Mouse (Mus musculus) layer of hippocampus, adult 9-10 months (tissue): ENCODE results near the gene Phf12.

Experiments used
- DNase-seq: peaks from one replicate; pipeline ENCODE4 v3.0.0; 2022; ENCODE audit warnings: low spot score

Gene Phf12

DNA sequence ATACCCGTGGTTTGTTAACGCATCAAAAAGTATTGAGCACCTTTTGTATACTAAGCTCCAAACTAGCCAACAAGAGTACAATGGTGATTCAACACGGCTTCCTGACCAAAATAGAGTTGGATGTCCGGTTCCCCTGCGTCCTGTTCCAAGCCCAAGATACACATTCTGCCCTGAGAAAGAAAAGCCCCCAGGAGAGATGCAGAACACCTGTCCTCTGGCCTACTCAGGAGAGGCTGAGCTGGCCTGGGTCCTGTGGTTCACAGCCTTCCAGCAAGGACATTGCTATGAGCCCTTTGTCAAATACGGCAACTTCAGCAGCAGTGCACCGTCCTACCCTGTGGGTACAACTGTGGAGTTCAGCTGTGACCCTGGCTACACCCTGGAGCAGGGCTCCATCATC lies 9.0 kb upstream of the Phf12 start:
- no peak for DNase-seq

DNA sequence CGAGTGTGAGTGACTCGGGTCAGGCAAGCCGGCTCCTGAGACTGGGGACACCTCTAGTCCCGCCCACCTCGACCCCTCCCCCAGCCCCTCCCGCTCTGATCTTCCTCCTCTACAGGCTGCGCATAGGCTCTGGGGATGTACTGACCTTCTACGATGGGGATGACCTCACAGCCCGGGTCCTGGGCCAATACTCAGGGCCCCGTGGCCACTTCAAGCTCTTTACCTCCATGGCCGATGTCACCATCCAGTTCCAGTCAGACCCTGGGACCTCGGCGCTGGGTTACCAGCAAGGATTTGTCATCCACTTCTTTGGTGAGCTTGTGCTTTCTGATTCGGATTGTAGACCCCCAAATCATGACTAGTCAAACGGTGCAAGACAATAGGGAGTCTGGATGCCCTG lies 8.2 kb upstream of the Phf12 start:
- no peak for DNase-seq

DNA sequence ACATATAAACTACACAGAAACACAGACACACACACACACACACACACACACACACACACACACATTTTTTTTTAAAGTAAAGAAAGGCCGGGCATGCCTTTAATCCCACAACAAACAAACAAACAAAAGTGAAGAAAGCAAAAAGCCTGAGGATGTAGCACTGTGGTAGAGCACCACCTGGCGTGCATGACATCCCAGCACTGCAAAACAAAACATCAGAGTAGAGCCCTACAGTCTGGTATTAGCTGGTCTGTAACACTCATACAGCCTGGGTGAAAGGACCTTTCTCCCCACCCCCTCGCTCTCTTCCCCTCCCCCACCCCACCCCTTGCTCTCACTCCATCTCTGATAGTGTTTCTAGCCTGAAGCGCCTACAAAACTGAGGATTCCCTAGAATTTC lies 6.7 kb upstream of the Phf12 start:
- no peak for DNase-seq

DNA sequence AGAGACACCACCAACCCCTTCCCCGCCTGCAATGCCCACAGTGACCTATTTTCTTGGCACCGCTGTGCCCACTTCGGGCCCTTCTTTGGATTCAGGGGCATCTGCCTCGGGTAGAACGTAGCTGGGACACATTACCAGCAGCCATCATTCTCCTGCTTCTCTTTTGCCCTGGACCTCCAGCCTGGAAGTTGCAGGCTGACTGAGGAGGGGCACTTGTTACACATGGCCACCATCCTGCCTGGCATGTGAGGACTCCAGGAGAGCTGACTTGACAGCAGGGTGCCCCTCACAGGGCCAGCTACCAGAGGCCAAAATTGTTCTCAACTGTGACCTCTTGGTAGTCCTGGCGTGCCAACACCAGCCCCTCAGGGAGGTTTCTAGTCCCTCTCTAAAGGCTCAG lies 4.4 kb upstream of the Phf12 start:
- no peak for DNase-seq

DNA sequence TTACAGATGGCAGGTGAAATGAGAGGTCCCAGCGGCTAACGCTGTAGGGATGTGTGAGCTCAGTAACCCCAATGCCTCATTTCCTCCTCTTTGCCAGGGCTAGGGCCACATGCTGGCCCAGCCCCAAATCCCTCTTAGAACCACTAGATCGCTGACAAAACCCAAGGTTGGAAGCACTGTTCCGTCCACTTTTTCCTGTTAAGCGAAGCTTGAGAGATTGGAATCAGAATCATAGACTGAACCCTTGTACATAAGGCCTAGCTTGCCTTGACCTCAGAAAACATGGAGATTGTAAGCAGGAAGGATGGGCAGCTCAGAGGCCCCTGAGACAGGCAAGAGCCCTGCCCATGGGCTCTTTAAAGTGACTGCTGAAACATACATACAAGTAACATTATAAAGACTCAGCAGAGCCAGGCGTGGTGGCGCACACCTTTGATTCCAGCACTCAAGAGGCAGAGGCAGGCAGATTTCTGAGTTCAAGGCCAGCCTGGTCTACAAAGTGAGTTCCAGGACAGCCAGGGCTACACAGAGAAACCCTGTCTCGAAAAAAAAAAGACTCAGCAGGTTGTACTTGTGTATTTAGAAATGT lies 3.2 kb upstream of the Phf12 start:
- DNase-seq, result no peak

DNA sequence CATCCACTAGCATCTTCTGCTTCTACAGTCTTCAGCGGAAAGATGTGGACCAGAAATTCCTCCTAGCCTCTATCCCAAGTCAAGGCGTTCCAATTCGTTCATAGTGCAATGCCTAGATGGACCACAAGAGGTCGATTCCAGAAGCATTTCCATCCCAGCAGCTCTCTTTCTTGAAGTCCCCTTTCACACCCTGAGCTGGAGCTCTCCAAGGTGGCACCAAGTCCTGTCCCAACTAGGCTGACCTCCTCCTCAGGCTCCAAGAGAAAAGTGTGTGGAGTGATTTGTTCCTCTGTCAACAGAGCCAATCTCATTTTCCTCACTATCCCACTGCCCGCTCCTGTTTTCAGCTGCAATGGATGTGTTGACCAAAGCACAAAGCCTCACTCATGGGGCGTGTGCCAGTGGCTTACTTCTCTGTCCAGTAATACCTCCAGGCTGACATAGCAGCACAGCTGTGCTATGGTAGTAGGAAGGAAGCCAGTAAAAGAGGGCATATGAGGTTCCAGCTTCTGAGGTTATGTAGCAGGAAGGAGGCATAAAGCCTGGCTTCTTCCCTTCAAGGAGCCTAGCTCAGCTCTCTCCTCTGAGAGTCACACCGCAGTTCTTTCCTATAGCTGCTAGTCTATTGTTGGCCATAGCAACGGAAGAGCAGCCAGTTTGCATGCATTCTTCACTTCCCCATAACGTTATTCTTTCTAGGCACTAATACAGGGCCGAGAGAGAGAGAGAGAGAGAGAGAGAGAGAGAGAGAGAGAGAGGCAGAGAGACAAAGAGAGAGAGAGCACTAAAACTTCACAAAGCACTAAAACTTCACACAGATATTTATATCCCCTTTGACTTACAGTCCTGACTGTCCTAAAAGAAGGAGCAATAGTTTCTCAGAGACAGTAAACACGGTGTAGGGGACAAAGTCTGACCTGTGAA lies 2.0 kb upstream of the Phf12 start:
- DNase-seq, result peak; percentile 42

DNA sequence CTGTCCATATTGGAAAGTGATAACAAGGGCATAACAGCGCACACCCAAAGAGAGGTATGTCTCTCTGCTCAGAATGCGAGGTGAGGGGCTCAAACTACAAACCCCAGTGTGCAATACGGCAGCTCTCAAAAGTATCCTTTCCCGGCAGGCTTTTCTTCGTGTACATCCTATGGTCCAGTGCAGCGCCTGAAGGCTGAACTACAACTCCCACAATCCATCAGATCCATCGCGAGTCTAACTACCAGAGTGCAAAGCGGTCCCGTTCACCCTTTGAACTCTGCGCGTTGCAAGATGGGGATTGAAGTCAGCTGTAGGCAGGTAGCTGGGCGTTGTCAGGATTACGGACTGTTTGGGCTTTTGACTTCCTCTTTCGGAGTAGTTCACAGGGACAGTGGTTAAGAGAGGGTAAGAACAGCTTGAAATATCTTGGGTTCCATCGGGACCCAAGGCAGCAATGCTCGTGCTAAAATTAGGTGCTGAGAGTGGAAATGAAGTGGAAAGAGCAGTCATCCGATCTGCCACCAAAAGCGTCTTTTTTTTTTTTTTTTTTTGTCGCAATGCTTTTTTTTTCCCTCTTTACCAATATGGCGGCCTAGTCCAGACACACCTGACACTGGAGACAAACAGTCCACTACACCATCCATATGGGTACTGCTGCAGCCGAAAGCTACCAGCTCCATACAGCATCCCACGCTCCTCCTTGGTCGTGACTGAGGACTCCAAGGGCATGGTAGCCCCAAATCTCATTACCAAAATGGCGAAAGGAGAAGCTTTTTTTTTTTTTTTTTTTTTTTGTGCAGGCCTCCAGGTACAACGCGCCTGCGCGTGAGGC lies 729 bp upstream of the Phf12 start:
- DNase-seq, result peak; percentile 99

DNA sequence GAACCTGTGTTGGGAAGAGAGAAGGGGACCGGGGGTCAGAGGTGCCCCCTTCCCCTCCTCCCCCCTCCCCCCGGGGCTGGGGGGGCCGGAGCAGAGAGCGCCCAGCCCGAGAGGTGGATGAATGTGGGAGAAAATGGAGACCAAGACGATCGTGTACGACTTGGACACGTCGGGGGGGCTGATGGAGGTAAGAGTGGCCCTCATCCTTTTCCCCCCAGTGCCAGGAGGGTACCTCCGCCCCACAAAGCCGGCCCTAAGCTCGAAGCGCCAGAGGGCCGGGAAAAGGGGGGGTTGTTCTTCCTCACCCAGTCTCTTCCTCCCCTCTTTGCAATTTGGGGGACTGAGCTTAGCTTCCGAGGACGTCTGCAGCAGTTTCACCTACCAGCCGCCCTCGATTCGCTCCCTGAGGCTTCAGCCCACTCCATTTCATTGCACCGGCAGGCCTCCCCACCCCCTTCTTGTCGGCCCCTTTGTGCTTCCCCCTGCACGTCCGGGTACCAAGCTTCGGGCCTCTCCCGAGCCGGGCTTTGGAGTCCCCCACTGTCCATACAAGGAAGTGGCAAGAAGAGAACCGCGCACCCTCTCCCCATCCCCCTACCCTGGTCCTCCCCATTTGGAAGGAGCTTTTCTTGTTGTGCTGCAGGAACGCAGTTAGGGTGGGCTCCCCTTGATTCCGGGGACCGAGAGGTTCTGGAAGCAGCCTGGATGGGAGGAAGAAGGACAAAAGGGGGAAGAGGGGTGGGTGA lies 810 bp downstream of the Phf12 start:
- DNase-seq, result no peak

DNA sequence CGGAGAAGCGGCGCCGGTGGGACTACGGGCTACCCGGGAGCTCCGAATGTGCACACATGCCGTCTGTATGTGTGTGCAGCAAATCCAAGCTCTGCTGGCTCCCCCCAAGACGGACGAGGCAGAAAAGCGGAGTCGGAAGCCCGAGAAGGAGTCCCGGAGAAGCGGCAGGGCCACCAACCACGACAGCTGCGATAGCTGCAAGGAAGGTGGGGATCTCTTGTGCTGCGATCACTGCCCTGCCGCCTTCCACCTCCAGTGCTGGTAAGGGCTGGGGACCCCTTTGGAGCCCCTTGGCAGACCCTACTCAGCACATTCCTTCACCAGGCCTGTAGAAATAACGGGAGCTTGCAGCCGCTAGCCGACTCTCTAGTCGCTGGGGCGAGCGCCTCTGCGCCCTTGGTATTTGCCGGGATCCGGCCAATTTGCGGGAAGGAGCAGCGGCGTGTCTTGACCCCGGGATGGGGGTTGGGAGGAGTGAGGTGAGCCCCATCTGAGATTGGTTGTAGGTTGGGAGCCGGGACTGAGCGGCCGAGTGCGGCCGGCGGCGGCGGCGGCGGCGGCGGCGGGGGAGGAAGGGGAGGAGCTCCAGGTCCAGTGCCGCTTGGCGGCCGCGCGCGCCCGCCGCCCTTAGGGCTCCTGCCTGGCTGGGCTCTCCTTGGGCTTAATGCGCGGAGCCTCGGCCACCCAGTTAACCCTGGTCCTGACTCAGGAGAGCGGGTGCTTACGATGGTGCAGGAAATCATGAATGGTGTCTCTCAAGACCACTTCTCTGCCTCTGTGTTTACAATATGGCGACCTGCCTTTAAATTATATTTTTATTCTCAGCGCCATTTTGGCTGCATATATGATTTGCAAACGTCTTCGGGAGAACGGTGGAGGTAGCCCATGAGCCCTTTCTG lies 1.6 kb downstream of the Phf12 start:
- DNase-seq, result peak; percentile 32

DNA sequence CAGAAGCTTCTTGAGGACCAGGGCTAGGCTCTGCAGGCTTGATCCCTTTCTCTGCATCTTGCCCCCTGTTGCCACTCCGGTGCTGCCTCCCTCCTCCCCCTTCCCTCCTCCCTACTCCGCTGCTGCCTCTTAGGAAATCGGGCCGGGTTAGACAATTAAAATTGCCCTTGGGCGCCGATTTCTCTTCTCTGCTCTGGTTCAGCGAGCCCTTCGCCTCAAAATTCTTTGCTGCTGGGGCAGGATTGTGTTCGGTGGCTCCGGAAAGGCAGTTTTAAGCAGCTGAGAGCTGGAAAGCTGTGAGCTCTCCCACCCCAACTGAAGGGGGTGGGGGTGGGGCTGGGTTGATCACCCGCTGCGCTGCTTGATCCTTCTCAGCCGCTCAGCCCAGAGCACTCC lies 2.3 kb downstream of the Phf12 start:
- no peak for DNase-seq

DNA sequence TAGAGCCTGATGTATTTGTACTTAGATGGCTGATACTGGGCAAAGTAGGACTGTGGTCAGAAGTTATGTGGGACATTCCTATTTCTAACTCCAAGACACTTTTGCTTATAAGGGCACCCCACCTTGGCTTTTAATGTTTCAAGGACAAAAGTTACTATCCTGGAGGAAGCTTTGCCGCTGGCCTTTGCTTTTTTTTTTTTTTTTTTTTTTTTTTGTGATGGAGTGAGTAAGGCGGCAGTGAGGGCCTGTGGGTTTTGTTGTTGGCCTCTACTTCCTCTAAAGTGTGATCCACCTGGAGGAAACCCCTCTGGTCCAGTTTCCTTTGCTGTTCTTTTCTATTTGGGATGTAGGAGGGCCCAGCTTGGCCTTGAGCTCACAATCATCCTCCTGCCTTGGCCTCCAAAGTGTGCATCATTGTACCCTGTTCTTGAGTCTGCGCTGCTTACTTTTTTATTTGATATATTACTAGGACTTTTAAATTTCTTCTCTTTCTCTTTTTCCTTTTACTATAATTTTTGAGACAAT lies 3.0 kb downstream of the Phf12 start:
- DNase-seq, result no peak

DNA sequence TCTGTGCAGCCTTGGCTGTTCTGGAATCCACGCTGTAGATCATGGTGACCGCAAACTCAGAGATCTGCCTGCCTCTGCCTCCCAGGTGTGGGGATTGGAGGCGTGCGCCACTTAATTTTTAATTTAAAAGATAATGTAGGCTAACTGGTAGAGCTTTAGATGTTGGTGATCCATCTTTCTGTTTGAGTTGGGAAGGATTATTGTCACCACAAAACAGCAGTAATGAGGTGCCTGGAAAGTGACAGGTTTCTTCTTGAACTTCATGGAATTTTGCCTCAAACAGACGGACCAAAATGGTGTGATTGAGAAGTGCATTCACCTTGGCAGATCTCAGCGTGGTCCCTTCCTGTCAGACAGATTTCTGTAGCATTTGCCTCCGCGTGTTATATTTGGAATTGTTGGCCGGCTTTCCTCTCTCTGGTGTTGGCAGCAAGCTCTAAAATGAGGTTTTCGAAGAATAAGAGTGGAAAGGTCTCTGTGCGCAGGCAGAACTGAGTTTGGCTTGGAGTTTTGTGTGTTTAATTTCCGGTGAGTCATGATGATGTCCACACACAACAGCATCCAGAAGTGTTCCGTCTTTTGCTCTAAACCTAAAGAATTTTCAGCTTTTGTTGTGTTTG lies 6.6 kb downstream of the Phf12 start:
- no peak for DNase-seq

DNA sequence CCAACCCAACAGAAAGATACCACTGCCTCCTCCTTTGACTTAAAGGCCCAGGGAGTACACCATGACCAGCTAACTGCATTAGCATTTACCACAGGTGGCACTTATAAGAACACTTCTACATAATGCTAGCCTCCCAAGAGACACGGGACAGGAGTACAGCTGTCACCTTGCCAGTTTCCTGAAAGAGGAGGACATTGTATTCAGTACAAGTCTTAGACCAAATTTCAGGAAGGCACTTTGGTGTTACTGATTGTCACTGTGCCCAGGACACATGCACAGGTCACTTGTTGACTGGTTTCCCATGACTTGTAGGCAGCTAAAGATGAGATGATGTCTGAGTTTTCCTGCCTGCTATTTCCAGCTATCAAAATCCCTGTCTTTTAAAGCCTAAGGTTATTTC lies 13.0 kb downstream of the Phf12 start:
- DNase-seq, result no peak

DNA sequence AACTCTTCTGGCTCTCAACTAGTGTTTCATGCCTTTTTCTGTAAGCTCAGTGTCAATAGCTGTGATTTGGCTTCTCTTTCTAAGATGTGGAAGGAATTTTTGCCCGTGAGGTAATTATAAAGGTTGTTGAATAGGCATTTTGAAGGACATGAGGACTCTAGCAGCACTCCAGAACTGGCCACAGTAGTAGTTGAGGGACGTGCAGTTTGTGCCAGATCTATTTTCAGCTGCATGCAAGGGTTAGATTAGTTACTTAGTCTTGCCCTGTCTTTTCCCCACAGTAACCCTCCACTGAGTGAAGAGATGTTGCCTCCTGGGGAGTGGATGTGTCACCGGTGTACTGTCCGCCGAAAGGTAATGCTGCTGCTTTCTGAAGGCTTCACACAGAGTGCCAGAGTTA lies 23.9 kb downstream of the Phf12 start:
- DNase-seq, result no peak

DNA sequence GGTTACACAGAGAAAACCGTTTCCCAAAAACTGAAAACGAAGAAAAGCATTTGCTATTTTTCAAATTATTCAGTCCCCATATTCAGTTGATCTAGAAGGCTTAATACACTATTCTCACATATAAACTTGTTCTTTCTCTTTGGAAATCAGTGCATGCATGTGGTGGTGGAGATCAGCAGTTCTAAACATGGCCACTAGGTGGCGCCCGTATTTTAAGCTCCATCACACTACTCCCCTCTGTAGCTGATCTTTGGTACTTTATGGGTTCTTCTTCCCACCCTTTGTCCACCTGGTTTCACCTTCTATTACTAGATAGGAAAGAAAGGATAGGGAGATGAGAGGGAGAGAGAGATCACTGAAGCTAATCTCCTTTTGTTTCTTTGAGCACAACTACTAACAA lies 37.1 kb downstream of the Phf12 start:
- peak; percentile 72 for DNase-seq

DNA sequence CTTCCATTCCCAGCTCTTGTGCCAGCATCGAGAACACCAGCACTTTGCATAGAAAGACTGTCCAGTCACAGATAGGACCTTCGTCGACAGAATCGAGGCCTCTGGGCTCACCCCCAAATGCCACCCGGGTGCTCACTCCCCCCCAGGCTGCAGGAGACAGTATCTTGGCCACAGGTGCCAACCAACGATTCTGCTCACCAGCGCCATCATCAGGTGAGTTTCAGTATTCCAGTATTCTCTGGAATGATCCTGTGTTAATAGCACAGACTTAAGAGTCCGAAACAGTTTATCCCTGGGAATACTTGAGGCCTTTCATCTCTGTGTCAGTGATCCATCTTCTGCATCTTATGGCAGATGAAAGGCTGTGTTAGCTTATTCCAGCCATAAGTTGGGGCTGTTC lies 41.1 kb downstream of the Phf12 start:
- DNase-seq, result no peak

DNA sequence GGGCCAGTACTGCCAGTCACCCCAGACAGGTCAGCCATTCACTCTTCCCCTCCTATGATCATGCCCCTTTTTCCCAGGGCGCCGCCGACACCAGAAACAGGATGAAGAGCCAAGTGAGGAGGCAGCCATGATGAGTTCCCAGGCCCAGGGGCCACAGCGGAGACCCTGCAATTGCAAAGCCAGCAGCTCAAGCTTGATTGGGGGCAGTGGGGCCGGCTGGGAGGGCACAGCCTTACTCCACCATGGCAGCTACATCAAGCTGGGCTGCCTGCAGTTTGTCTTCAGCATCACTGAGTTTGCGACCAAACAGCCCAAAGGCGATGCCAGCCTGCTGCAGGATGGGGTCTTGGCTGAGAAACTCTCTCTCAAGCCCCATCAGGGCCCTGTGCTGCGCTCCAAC lies 46.7 kb downstream of the Phf12 start:
- DNase-seq, result no peak

DNA sequence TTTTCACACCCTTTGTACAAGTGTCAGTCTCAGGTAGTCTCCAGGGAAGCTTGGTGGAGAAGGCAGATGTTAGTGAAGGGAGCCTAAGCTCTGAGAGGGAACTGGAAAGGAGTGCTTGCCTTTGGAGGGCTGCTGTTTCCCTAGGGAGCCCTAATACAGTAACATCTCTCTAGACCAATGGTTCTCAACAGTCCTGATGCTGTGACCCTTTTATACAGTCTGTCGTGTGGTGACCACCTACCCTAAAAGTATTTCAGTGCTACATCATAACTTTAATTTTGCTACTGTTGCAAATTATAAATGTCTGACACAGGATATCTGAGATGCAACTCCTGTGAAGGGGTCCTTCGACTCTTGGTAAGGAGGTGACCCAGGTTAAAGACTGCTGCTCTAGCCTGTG lies 48.0 kb downstream of the Phf12 start:
- DNase-seq, result no peak

DNA sequence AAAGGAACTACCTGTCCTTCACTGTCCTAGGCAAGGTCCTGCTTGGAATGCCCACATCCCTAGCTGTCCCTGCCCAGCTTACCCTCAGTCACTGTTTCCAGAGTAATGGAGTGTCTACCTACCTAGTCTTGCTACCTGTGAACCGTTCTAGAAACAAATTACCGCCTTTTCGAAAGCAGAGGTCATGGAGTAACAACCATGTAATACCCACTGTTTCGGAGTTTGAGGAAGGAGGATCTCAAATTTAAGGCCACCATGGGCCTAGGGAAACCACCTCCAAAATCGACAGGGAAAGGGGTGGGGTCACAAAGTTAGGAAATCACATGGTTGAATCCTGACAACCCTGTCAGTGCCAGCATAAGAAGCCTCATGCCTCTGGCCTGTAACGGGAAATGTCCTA lies 48.8 kb downstream of the Phf12 start:
- DNase-seq, result no peak
